Mouse (Mus musculus): ENCODE data around the gene Gtf2h2. TPM values are rescaled to one million over a fixed set of nuclear protein-coding genes. Genes with fewer than 3 reads are reported as not detected.
"Not testable (repeated sequence)": the region's sequence is repeated elsewhere in the genome, so short reads cannot be mapped to it uniquely, and the experiment has no call there.

Gtf2h2 gene
- total RNA-seq (2015): 36.7 and 48.1 TPM in 2 replicates
- total RNA-seq (2017): 43.0 and 43.7 TPM in 2 replicates

GRCm38 (mm10) chr13:100492061-100492787, at the start of gene Gtf2h2:
Gene Gtf2h2 (minus strand): TSS chr13:100492579.
- peak; percentile 94 for ATAC-seq (ENCODE audit: poor library complexity, severe bottlenecking)

- no peak for ATAC-seq (ENCODE audit: poor library complexity, severe bottlenecking)
Measured at GRCm38 (mm10) chr13:100536149-100536548, 43.8 kb upstream of the Gtf2h2 start.

DNA sequence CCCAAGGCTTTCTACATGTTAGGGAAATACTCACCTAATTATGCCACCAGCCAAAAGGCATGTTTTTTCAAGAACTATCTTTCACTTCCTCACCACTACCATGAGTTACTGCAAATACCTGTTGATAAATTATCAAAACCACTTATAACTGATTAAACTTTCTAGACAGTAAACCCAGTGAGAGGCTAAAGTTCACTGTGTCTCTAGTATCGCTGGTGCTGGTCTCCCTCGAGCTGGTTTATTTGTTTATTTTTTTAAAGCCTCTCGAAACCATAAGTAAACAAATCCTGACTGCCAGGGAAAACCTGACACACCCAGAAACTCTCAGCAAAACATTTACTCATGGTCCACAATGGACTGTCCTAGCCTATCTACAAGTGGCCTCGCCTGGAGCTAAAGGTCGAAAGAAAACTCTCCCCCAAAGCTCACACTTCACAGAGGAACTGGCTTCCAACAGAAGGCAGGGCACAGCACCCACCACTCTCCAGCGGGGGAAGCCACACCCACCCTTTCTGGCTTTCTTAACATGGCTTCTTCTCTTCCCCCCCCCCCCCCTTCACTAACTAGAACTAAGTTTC, 40.5 kb upstream of the Gtf2h2 start:
- no peak for ATAC-seq (ENCODE audit: poor library complexity, severe bottlenecking)

DNA sequence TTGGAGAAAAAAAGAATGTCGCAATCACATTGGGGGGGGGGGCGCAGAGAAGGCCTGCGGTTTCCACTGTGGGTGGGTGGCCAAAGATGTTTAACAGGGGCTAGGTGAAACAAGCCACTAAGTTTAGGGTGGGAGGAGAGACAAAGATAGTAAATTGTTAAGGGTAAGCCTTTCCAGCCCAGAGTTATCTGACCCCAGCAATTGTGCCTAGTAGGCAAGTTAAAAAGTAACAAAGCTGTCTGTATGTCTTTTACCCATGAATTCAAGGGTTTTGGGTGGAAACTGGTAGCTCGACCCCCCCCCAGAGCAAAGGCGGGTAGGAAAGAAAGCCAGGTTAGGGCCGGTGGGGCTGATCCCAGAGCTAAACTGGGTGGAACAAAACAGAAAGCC, 34.3 kb upstream of the Gtf2h2 start:
- no peak for ATAC-seq (ENCODE audit: poor library complexity, severe bottlenecking)

DNA sequence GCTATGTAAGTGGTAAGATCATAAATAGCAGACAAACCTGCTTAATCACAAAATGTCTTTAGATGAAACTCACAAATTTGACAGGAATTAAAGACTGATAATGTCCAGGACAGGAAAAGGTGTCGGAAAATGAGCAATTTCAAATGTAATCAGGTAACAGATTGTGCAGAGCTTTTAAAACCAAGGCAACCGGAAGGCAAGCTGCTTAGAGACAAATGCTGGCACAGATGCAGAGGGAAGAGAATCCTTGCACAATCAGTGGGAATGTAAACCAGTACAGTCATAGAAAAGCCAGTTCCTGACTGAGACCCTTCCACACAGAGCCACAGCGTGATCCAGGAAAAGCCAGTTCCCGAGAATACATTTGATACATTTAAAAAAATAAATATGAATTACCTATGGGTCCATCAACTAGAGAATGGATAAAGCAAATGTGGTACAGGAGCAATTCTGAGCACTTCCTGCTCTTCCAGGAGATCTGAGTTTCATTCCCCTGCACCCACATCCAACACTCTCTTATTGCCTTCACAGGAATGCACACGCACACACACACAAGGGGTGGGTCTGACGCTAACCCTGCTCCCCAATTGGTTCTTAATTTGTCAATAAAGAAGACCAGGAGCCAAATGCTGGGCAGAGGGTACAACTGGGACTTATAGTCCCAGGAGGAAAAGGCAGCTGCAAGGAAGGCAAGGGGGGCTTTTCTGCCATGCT, 33.7 kb upstream of the Gtf2h2 start:
- ATAC-seq (ENCODE audit: poor library complexity, severe bottlenecking): no peak

GRCm38 (mm10) chr13:100524896-100525295, 32.5 kb upstream of the Gtf2h2 start:
- no peak for ATAC-seq (ENCODE audit: poor library complexity, severe bottlenecking)

DNA sequence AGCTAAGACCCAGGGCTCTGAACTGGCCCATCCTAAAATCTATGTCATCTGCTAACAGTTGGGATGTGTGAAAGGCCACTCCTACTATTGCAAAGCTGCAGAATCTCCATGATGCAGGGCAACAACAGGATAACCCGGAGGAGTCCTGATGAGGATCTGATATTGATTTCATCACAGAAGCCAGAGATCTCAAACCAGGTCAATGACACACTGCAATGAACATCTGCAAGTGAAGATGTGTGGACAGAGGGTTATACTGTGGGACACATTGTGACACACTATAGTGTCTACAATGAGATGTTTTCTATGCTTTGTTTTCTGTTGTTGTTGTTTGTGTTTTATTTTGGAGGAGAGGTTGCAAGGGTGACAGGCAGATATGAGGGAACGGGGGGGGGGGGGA, 31.3 kb upstream of the Gtf2h2 start:
- no peak for ATAC-seq (ENCODE audit: poor library complexity, severe bottlenecking)

- ATAC-seq (ENCODE audit: poor library complexity, severe bottlenecking): no peak
Measured at GRCm38 (mm10) chr13:100521724-100522591, 29.6 kb upstream of the Gtf2h2 start.

- no peak for ATAC-seq (ENCODE audit: poor library complexity, severe bottlenecking)
Measured at GRCm38 (mm10) chr13:100519162-100519561, 26.8 kb upstream of the Gtf2h2 start.

- ATAC-seq (ENCODE audit: poor library complexity, severe bottlenecking): no peak
Measured at GRCm38 (mm10) chr13:100518191-100518590, 25.8 kb upstream of the Gtf2h2 start.

DNA sequence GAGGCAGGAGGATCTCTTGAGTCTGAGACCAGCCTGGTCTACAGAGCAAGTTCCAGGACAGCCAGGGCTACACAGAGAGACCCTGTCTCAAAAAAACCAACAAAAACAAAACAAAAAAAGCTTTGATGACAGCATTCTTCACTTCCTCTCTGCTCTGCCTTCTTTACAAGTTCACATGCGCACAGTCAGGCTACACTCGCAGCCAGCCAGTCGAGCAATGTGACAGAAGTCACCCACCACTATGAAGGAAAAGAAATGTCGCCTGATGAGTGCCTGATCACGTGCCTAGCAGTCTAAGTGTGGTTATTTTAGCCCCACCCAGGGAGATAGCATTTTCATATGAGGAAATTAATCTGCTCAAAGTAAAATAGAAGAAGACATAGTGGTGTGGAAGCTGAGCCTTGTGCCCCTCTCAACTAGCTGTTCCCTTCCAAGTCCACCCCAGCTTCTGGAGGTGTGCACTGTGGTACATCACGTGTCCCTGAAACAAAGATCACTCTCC, 25.3 kb upstream of the Gtf2h2 start:
- ATAC-seq (ENCODE audit: poor library complexity, severe bottlenecking): no peak

DNA sequence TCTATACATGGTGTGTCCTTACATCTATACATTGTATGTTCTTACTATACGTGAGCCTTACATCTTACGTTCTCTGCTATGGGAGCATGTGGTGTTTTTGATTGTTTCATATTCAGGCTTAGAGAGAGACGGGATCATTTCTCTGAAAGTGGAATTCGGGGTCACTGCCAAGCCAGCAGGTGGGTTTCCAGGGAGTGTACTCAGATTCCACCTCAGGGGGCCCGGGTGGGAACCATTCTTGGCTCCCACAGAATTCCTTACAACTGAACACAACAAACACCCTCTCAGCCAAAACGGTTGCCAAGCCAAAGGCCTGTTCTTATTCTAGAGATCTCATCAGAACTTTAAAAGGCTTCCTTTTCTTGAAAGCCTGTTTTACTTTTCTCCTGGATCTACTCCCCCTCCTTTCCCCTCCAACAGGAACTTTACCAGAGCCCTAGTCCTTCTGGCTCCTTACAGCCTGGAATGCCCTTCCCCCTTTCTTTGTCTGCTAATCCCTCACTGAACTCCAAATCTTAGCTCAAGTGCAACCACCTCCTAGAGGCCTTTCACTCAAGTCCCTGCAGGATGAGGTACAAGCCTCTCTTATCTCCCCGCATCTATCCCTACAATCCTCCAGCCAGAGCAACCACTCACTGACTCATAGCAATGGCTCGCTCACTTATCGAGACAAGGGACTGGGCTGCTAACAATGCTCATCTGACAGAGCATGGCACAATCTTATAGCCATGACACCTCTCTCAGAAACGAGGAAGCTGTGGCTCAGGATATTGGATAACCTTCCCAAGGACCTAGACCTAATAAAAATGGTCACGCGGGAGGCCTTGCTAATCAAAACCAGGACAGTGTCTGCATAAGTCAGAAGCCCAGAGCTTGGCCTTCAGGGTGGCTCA, 24.1 kb upstream of the Gtf2h2 start:
- no peak for ATAC-seq (ENCODE audit: poor library complexity, severe bottlenecking)

DNA sequence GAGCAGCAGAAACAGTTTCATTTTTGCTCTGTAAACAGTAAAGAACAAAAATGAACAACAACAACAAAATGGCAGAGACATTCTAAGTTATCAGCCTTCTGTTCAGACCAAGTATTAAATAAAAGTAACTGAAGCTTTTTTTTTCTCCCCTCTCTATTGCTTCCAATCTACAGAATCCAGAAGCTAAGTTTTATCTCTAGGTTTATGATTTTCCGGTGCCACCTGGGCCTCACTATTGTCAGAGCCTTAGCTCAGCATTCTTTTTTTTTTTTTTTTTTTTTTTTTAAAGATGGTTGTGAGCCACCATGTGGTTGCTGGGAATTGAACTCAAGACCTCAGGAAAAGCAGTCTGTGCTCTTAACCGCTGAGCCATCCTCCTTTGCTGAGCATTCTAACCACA, 20.4 kb upstream of the Gtf2h2 start:
- no peak for ATAC-seq (ENCODE audit: poor library complexity, severe bottlenecking)

- ATAC-seq (ENCODE audit: poor library complexity, severe bottlenecking): no peak
Measured at GRCm38 (mm10) chr13:100511860-100512364, 19.5 kb upstream of the Gtf2h2 start.

- no peak for ATAC-seq (ENCODE audit: poor library complexity, severe bottlenecking)
Measured at GRCm38 (mm10) chr13:100511146-100511859, 18.9 kb upstream of the Gtf2h2 start.

DNA sequence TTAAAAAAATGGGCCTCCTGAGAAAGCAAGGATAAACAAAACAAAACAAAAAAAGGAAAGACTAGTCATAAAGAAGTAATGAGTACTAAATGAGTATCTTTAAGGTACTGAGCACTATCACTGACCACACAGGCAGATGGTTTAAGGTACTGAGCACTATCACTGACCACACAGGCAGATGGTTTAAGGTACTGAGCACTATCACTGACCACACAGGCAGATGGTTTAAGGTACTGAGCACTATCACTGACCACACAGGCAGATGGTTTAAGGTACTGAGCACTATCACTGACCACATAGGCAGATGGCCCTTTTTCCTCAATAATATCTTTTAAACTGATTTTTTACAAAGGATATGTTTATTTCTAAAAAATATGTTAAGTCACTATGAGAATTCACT, 7.2 kb upstream of the Gtf2h2 start:
- ATAC-seq (ENCODE audit: poor library complexity, severe bottlenecking): not testable (repeated sequence)

DNA sequence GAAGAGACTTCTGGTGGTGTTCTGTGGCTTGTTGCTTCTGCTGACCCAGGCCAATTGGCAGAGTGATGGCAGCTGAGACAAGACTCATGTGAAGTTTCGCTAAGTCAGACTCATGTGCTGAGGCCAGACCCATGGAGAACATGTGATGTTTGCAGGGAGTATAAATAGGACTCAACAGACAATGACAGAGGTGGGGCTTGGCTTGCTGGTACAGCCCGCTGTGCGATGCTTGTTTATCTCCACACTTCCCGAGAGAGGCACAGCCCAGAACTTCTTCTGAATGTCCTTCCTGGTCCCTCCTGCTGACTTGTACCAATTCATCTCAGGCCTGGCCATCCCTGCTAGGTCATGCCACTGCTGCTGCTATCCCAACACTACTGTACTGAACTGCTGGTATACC, 3.0 kb upstream of the Gtf2h2 start:
- ATAC-seq (ENCODE audit: poor library complexity, severe bottlenecking): no peak

DNA sequence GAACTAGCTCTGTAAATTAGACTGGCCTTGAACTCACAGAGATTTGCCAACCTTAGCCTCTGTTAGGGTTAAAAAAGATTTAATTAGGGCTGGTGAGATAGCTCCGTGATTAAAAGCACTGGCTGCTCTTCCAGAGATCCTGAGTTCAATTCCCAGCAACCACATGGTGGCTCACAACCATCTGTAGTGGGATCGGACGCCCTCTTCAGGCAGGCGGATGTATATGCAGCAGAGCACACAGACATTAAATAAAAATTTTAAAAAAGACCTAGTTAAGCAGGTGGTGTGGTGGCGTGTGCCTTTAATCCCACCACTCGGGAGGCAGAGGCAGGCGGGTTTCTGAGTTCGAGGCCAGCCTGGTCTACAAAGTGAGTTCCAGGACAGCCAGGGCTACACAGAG, 2.0 kb upstream of the Gtf2h2 start:
- not testable (repeated sequence) for ATAC-seq (ENCODE audit: poor library complexity, severe bottlenecking)

DNA sequence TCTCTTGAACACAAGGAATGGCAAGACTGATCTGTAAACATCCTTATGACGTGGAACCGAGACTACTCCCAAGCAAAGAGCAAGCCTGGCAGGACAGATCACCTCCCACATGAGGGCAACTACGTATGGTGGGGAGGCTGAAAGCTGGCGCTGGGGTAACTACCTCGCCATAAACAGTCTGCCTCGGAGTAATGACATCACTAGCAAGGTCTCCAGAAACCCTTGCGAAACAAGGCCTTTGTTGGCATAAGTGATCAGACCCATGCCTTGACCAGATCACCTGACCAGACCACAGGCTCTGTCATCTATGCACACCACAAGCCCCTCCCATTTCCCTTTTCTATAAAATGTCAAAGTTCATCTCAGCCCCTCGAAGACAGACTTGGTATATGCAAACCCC, 934 bp upstream of the Gtf2h2 start:
- ATAC-seq (ENCODE audit: poor library complexity, severe bottlenecking): 0 out of 2 replicates have a peak, but pooled peaks have one; percentile 22
